Mouse (Mus musculus): ENCODE measurements at regions not wholly inside any gene's neighbourhood (a gene's known extent, or its start where the extent isn't known, plus 50 kb on each side); places are given as distances from the start of the nearest gene placed in this dataset.

- no peak overlapping the region for H3K4me3 ChIP-seq (ENCODE audit: low read depth, low read length)
- whole genome bisulfite sequencing (ENCODE audit: insufficient replicate concordance): 91% methylated on average over 3 of the region's 3 CpGs
- no peak overlapping the region for H3K4me2 ChIP-seq (ENCODE audit: low read depth, low read length)
- no peak overlapping the region for H3K9ac ChIP-seq (replicated peaks)
- H3K9me3 ChIP-seq (ENCODE audit: low read length): no peaks in the 10 kb centered on the region
- H3K36me3 ChIP-seq (replicated peaks; ENCODE audit: insufficient read depth, low read length): no peaks in the 10 kb centered on the region
- H3K4me1 ChIP-seq (ENCODE audit: insufficient read depth): no peaks in the 10 kb centered on the region
- TF ChIP-seq EP300 (IDR thresholded peaks at IDR 0.05; ENCODE audit: low read depth): no peak
- no peak for TF ChIP-seq CTCF (IDR thresholded peaks at IDR 0.05; ENCODE audit: low read depth)
- no peaks in the 10 kb centered on the region for H3K27me3 ChIP-seq (ENCODE audit: insufficient read depth, low read length)
- no peak overlapping the region for H3K27ac ChIP-seq (ENCODE audit: low read depth)
- DNase-seq: no peak
- no peak for ATAC-seq
These were observed 51.1 kb upstream of the Prickle1 start for GRCm38 (mm10) chr15:93646820-93647219.

- TF ChIP-seq EP300 (IDR thresholded peaks at IDR 0.05; ENCODE audit: low read depth): no peak
- TF ChIP-seq CTCF (IDR thresholded peaks at IDR 0.05; ENCODE audit: low read depth): no peak
- no peak overlapping the region for H3K4me2 ChIP-seq (ENCODE audit: low read depth, low read length)
- H3K9ac ChIP-seq (replicated peaks): no peak overlapping the region
- no peak overlapping the region for H3K4me3 ChIP-seq (ENCODE audit: low read depth, low read length)
- whole genome bisulfite sequencing (ENCODE audit: insufficient replicate concordance): 76% methylated on average over 8 of the region's 8 CpGs
- H3K27ac ChIP-seq (ENCODE audit: low read depth): no peak overlapping the region
- DNase-seq (no peak), ATAC-seq (no peak)
- no peaks in the 10 kb centered on the region for H3K4me1 ChIP-seq (ENCODE audit: insufficient read depth)
- H3K9me3 ChIP-seq (ENCODE audit: low read length): no peaks in the 10 kb centered on the region
- no peaks in the 10 kb centered on the region for H3K36me3 ChIP-seq (replicated peaks; ENCODE audit: insufficient read depth, low read length)
- H3K27me3 ChIP-seq (ENCODE audit: insufficient read depth, low read length): no peaks in the 10 kb centered on the region
These were observed 50.3 kb upstream of the Prickle1 start for GRCm38 (mm10) chr15:93645950-93646349.
